Mouse (Mus musculus) ovary, adult 18-20 months (tissue): ENCODE data around the gene Olfr181.

Experiments used
- DNase-seq: peaks from one replicate; pipeline ENCODE4 v3.0.0; 2022; ENCODE audit warnings: low spot score, mixed read lengths

Olfr181 gene

GRCm38 (mm10) chr16:58928655-58929054, at the start of gene Olfr181:
TSS of gene Olfr181 (minus strand) at chr16:58928755.
- no peak for DNase-seq

- no peak for DNase-seq
These were observed 737 bp upstream of the Olfr181 start, which contains the start of gene Olfr180 for GRCm38 (mm10) chr16:58929292-58929691. TSS of gene Olfr180 (minus strand) at chr16:58929392.

DNA sequence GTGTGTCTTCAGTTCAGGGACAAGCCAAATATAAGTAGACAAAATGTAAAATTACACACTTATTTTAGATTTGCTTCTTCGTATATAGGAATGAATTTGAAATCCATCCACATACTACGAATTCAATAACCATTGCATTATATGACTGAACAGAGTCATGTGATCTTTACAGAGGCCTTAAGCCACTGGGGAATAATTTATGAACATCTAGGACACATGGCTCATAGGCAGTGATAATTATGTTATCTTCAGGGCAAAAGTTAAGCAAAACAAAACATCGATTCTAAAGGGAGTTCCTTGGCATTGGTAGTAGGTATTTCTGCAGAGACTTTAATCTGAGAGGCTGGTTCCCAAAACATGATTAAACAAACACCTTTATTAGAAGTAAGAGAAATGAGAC, 36.6 kb downstream of the Olfr181 start, which contains the start of gene Olfr178:
Gene Olfr178 (minus strand): TSS at position 101 of the 400 bp plus-strand sequence.
- no peak for DNase-seq

- no peak for DNase-seq
These were observed 44.1 kb downstream of the Olfr181 start for GRCm38 (mm10) chr16:58884416-58884815.
